Mouse (Mus musculus) hindbrain, embryonic 16.5 days (tissue): ENCODE data around the gene Ficd. TPM values are rescaled to one million over a fixed set of nuclear protein-coding genes. Genes with fewer than 3 reads are reported as not detected.

Source experiments
- ATAC-seq: fragments of 200-750 bp; cut with Nextera tagmentation; 2 replicates; pipeline ENCODE4 v1.8.0; 2017; ENCODE audit warnings: moderate TSS enrichment, moderate library complexity
- H3K27ac ChIP-seq: fragments of 300-500 bp; sonication (generic); 2 replicates; pipeline ENCODE4 v1.5.1; 2014; ENCODE audit warnings: low read depth, mild to moderate bottlenecking, control low read depth, low read length, moderate library complexity
- H3K27me3 ChIP-seq: fragments of 300-500 bp; sonication (generic); replicated peaks from 2 replicates; pipeline ENCODE4 v1.6.1; 2014; ENCODE audit warnings: low read length; ENCODE audit not compliant: control insufficient read depth, insufficient read depth
- H3K36me3 ChIP-seq: fragments of 300-500 bp; sonication (generic); 2 replicates; pipeline ENCODE4 v1.6.1; 2014; ENCODE audit warnings: mild to moderate bottlenecking, low read length, moderate library complexity, mixed read lengths; ENCODE audit not compliant: control insufficient read depth, insufficient read depth
- H3K4me1 ChIP-seq: fragments of 300-500 bp; sonication (generic); 2 replicates; pipeline ENCODE4 v1.6.1; 2014; ENCODE audit warnings: low read depth, low read length; ENCODE audit not compliant: control insufficient read depth, insufficient read depth
- H3K4me2 ChIP-seq: fragments of 300-500 bp; sonication (generic); 2 replicates; pipeline ENCODE4 v1.6.1; 2014; ENCODE audit warnings: mild to moderate bottlenecking, low read length, control low read depth, moderate library complexity
- H3K4me3 ChIP-seq: fragments of 300-500 bp; sonication (generic); 2 replicates; pipeline ENCODE4 v1.5.1; 2014; ENCODE audit warnings: mild to moderate bottlenecking, low read length, control low read depth, moderate library complexity
- H3K9ac ChIP-seq: fragments of 300-500 bp; sonication (generic); 2 replicates; pipeline ENCODE4 v1.6.1; 2014; ENCODE audit warnings: low read depth, mild to moderate bottlenecking, control low read depth, low read length, moderate library complexity
- H3K9me3 ChIP-seq: fragments of 300-500 bp; sonication (generic); 2 replicates; pipeline ENCODE4 v1.6.1; 2014; ENCODE audit warnings: mild to moderate bottlenecking, low read length, moderate library complexity; ENCODE audit not compliant: control insufficient read depth
- WGBS: fragments of 180-500 bp; shearing (Covaris S2); extraction: QIAGEN DNeasy Blood & Tissue Kit; methylation state at CpG from one replicate; pipeline ENCODE4 v1.1.7; 2014; 5-methylcytosine and 5-hydroxymethylcytosine counted together
- polyA plus RNA-seq: library from polyadenylated mRNA; unstranded; fragments of >200 nt; fragmentation: Nextera tagmentation; extraction: Ambion mirVana; gene quantifications from 2 replicates; pipeline ENCODE4 v1.2.1, GENCODE M21; 2015

Gene Ficd
- polyA plus RNA-seq, 1 experiment from 2014 or later, result 10.9 TPM

DNA sequence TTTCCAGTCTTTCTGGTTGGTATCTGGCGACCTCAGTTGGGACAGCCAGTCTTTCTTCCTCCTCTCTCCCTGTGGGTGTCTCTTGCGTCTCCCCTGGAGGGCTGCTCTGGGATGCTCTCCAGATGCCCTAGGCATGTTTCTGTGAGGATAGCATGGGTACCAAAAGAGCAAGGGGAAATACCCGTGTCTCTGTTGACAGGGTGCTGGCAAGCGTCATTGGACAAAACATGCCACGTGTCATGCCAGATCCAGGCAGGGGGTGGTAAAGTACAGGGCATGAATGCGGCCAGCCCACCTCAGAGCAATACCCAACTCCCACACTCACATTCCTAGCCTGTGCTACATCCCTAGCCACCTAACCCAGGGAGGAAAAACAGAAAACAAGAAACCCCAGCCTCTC, 9.0 kb upstream of the Ficd start:
- no peak overlapping the region for H3K9ac ChIP-seq
- ATAC-seq, result no peak
- H3K4me3 ChIP-seq, result no peak overlapping the region
- H3K27me3 ChIP-seq, result no peaks in the 10 kb centered on the region
- no peaks in the 10 kb centered on the region for H3K36me3 ChIP-seq
- no peak overlapping the region for H3K4me2 ChIP-seq
- no peak overlapping the region for H3K27ac ChIP-seq
- no peaks in the 10 kb centered on the region for H3K9me3 ChIP-seq
- 81% methylated on average over 6 of the region's 6 CpGs for WGBS
- peaks cover 11% of the 10 kb centered on the region for H3K4me1 ChIP-seq

DNA sequence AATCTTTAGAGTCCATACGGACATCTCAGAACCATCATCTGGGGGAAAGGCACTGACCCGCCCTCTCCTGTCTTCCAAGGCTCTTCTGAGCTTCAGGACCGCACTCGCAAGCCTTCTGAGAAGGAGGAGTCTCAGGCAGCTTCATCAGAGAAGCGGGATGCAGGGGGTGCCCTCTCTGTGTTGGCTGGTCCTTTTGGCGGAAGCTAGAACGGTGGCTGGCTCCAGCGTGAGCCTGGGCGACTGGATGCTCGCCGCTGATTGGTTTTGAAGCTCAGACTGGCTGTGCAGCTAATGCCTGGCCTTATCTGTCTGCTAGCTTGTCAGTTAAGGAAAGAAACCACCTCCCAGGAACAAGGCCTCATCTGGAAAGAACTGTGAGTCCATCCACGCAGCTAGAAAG, 8.4 kb upstream of the Ficd start:
- Histone ChIP-seq H3K36me3 (no peaks in the 10 kb centered on the region), H3K4me2 (no peak overlapping the region), H3K27ac (no peak overlapping the region), H3K4me1 (peaks cover 11% of the 10 kb centered on the region), H3K27me3 (no peaks in the 10 kb centered on the region), H3K4me3 (no peak overlapping the region), H3K9ac (no peak overlapping the region), H3K9me3 (no peaks in the 10 kb centered on the region)
- WGBS, result 69% methylated on average over 12 of the region's 12 CpGs
- ATAC-seq, result no peak

DNA sequence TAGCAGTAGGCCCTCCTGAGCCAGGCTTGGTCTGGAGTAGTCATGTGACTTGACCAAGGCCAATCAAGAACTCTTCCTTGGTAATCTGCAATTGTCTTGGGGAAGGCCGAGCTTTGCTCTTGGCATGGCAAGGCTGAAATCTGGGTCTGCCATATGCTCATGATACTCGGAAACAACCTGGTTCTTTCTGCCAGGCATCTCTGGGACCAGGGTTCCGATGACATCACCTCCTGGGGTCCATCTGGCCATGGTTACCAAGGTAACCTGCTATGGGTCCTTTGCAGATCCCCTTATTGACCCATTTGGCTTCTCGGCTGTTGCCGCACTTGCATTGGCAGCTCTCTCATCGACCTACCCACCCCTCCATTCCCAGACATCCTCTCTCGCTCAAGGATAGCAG, 7.6 kb upstream of the Ficd start:
- no peak for ATAC-seq
- peaks cover 11% of the 10 kb centered on the region for H3K4me1 ChIP-seq
- no peak overlapping the region for H3K9ac ChIP-seq
- no peaks in the 10 kb centered on the region for H3K27me3 ChIP-seq
- WGBS, result 68% methylated on average over 7 of the region's 7 CpGs
- no peak overlapping the region for H3K27ac ChIP-seq
- H3K4me3 ChIP-seq, result no peak overlapping the region
- H3K9me3 ChIP-seq, result no peaks in the 10 kb centered on the region
- no peak overlapping the region for H3K4me2 ChIP-seq
- H3K36me3 ChIP-seq, result no peaks in the 10 kb centered on the region

DNA sequence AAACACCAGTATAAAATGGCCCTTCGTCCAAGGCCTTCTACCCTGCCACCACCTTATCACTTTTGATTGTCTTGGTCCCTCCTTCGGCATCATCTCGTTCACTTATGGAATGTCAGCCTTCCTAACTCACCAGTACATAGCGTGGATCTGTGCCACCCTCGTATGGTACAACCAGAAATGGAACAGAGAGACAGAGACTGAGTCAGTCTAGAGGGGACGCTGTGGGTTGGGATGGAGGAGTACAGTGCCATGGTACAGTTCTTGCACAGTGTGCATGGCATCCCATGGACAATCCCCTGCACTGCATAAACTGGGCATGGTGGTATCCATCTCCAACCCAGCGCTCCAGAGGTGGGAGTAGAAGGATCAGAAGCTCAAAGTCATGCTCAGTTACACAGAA, 6.9 kb upstream of the Ficd start:
- H3K27ac ChIP-seq, result no peak overlapping the region
- H3K27me3 ChIP-seq, result no peaks in the 10 kb centered on the region
- H3K36me3 ChIP-seq, result no peaks in the 10 kb centered on the region
- no peak overlapping the region for H3K4me3 ChIP-seq
- no peaks in the 10 kb centered on the region for H3K9me3 ChIP-seq
- no peak overlapping the region for H3K9ac ChIP-seq
- H3K4me2 ChIP-seq, result no peak overlapping the region
- no peak for ATAC-seq
- peaks cover 11% of the 10 kb centered on the region for H3K4me1 ChIP-seq
- 90% methylated on average over 7 of the region's 7 CpGs for WGBS

DNA sequence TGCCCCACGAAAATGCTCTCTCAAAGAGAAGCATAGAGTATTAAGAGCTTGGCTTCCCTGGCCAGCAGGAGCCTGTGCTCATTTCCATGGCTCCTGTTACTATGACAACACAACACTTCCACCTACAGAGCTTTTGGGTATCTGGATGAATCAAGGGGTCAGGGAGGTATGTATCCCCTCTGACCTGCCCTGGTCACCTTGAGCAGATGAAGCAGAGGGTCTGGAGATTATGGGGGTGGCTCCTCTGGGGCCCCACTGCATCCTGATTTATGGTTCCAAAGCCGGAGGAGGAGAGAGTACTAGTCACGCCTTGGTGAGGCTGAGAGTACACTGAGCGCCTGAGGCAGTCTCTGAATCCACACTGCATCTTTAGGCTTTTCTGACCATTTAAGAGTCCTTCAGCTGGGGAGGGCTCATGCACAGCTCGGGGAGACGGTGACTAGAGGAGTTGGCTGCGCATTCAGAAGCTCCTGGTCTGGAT, 4.9 kb upstream of the Ficd start:
- H3K4me1 ChIP-seq, result peaks cover 12% of the 10 kb centered on the region
- H3K9ac ChIP-seq, result no peak overlapping the region
- ATAC-seq, result no peak
- WGBS, result 59% methylated on average over 7 of the region's 7 CpGs
- no peak overlapping the region for H3K4me3 ChIP-seq
- no peak overlapping the region for H3K4me2 ChIP-seq
- peak overlapping the region; percentile 64; the same call in 1 of the 2 replicates for H3K27ac ChIP-seq
- H3K27me3 ChIP-seq, result no peaks in the 10 kb centered on the region
- no peaks in the 10 kb centered on the region for H3K36me3 ChIP-seq
- no peaks in the 10 kb centered on the region for H3K9me3 ChIP-seq

DNA sequence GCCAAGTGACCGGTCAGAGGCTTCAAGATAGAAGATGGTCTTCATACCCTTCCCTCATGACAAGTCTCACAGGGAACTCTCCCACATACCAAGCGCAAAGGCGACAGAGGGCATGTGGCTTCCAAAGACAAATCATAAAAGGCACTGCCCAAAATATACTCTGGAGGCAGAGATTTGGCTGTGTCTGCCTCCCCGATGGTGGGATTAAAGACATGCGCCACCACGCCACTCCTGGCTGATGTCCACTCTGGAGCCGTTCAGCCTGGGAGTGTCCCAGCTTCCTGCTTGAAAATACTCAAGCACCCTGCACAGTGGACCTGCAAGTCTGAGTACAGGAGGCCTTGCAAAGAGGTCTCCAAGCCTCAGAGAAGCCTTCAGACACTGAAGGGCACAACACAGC, 4.4 kb upstream of the Ficd start:
- Histone ChIP-seq H3K9me3 (no peaks in the 10 kb centered on the region), H3K27ac (peak overlapping the region; percentile 12; the same call in 1 of the 2 replicates), H3K9ac (no peak overlapping the region), H3K4me2 (no peak overlapping the region), H3K27me3 (no peaks in the 10 kb centered on the region), H3K4me3 (no peak overlapping the region), H3K4me1 (peaks cover 12% of the 10 kb centered on the region), H3K36me3 (no peaks in the 10 kb centered on the region)
- 89% methylated on average over 7 of the region's 7 CpGs for WGBS
- ATAC-seq, result no peak

DNA sequence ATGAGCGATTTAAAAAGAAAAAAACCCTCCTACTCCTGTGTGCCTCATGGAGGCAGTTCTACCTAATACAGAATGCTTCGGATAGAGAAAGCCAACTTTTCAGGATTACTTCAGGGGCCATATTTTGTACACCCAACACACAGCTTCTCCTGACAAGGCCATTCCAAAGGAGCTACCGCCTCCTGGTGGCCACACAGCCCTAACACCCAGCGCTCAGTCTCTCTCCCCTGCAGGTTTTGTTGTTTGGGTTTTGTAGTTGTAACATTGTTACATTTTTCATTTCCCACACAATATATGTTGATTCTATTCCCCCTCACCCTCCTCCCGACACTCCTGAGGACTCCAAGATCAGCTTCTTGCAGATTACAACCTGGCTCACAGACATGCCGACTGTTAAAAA, 3.4 kb upstream of the Ficd start:
- H3K27me3 ChIP-seq, result no peaks in the 10 kb centered on the region
- WGBS, result 29% methylated on average over 6 of the region's 6 CpGs
- no peaks in the 10 kb centered on the region for H3K9me3 ChIP-seq
- H3K27ac ChIP-seq, result no peak overlapping the region
- H3K4me1 ChIP-seq, result peaks cover 22% of the 10 kb centered on the region
- H3K4me2 ChIP-seq, result no peak overlapping the region
- no peaks in the 10 kb centered on the region for H3K36me3 ChIP-seq
- no peak overlapping the region for H3K4me3 ChIP-seq
- ATAC-seq, result no peak
- no peak overlapping the region for H3K9ac ChIP-seq

DNA sequence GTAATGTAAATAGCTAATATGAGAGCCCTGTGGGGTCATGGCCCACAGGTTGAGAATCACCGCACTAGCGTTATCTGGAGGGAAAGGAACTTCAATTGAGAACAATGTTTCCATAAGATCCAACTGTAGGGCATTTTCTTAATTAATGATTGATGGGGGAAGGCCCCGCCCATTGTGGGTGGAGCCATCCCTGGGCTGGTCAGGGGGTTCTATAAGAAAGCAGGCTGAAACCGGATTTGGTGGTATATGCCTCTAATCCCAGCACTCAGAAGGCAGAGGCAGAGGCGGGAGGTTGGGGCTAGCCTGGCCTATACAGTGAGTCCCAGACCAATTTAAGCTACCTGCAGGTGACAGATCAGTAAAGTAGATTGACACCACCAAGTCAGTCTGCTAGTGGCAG, 1.2 kb upstream of the Ficd start:
- H3K4me1 ChIP-seq, result peaks cover 24% of the 10 kb centered on the region
- no peak overlapping the region for H3K27ac ChIP-seq
- peaks cover 12% of the 10 kb centered on the region for H3K36me3 ChIP-seq
- ATAC-seq, result no peak
- H3K27me3 ChIP-seq, result no peaks in the 10 kb centered on the region
- no peaks in the 10 kb centered on the region for H3K9me3 ChIP-seq
- WGBS, result 67% methylated on average over 5 of the region's 5 CpGs
- H3K4me2 ChIP-seq, result no peak overlapping the region
- H3K9ac ChIP-seq, result no peak overlapping the region
- H3K4me3 ChIP-seq, result no peak overlapping the region

DNA sequence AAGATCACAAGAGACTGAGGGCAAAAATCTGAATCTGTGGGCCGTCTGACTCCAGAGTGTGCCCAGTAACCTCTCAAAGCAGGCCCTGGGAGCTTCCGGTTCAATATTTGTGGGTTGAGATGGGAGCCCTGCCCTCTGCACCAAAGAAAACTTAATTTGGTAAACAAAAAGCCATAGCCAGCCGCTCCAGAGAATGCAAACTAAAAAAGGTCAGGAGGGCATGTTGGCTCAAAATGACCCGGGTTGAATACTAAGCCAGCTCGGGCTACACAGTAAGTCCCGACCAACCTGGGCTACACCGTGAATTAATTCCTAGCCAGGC, 619 bp upstream of the Ficd start:
- no peak for ATAC-seq
- Histone ChIP-seq H3K9me3 (no peaks in the 10 kb centered on the region), H3K9ac (peak overlapping the region; percentile 65; the same call in 1 of the 2 replicates), H3K27me3 (no peaks in the 10 kb centered on the region), H3K27ac (peak overlapping the region; percentile 94), H3K4me3 (peak overlapping the region; percentile 70), H3K36me3 (peaks cover 12% of the 10 kb centered on the region), H3K4me2 (peak overlapping the region; percentile 94), H3K4me1 (peaks cover 24% of the 10 kb centered on the region)
- whole genome bisulfite sequencing, result 28% methylated on average over 7 of the region's 7 CpGs

DNA sequence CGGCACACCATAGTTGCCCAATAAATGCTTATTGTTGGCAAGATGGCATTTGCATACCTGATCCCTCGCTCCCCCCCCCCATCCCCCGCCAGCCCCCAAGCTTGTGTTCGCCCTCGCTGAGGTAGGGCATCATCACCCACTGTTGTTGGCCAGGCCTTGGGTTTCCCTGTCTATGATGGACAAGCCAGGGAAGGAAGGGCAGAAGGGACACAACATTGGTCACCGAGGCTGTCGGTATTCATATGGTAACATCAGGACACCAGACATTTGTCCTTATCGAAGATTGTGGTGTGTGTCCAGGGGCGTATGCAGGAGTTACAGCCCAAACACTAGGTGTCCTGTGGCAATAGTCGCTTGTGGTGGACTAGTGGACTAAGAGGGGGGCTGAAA, 505 bp downstream of the Ficd start:
- peak overlapping the region; percentile 70 for H3K4me3 ChIP-seq
- H3K9me3 ChIP-seq, result no peaks in the 10 kb centered on the region
- peak overlapping the region; percentile 94 for H3K4me2 ChIP-seq
- 2% methylated on average over 10 of the region's 10 CpGs for WGBS
- ATAC-seq, result no peak; the same call in 1 of the 2 replicates
- peak overlapping the region; percentile 78 for H3K9ac ChIP-seq
- no peaks in the 10 kb centered on the region for H3K27me3 ChIP-seq
- peak overlapping the region; percentile 94 for H3K27ac ChIP-seq
- H3K36me3 ChIP-seq, result peaks cover 14% of the 10 kb centered on the region
- H3K4me1 ChIP-seq, result peaks cover 16% of the 10 kb centered on the region
